Comparison of ENCODE assay signal across 10 mouse cellular contexts in the genomic region with DNA sequence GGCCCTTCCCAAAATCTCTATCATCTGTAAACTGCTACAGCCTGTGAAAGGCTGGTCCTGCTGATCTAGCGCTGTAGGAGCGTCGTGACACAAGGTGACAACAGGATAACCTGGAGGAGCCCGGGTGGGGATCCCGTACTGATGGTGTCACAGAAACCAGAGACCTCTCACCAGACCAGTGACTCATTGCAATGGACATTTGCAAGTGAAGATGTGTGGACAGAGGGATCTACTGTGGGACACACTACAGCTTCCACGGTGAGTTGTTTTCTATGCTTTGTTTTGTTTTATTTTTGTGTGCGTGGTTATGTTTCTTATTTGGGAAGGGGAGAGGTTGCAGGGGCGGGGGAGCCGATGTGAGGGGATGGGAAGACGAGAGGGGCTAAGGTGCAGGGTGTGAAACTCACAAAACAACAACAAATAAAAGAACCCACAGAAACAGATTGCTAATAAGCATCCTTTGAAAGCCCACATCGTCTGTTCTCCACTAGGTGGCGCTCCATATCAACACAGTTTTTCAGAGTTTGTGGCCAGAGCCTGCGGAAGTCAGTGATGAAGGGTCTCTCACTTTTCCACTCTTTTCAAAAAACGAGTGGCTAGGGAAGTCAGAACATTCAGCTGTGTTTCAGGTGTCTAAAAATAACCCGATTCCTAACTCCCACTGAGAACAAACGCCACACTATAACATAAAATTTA.
DNase-seq lines count a peak whose midpoint lies in the region; ATAC-seq and TF ChIP-seq lines count a peak whose summit lies in the region.
"Had no signal": no experiment of that assay in that cellular context is flagged by ENCODE, and none has a peak within 500 bp of the region (broad histone marks: within the 10 kb centered on the region; RNA-seq: fewer than 3 reads in every experiment).

No protein-coding gene starts in this region.

- peak; percentile 39 for TF ChIP-seq CTCF in ES-Bruce4 (IDR thresholded peaks at IDR 0.05; ENCODE audit: low read depth, low read length)

- no peak for TF ChIP-seq EP300 in ES-Bruce4 (IDR thresholded peaks at IDR 0.05; ENCODE audit: insufficient read depth, low read depth, low read length)

- H3K27ac ChIP-seq in heart, embryonic 12.5 days (ENCODE audit: poor library complexity, severe bottlenecking) = no peak overlapping the region
- no peak overlapping the region for H3K27ac ChIP-seq in ES-Bruce4 (ENCODE audit: insufficient read depth, low read length)
- no peak overlapping the region for H3K27ac ChIP-seq in forebrain, embryonic 16.5 days (ENCODE audit: low read length)
- H3K27ac ChIP-seq: limb, embryonic 13.5 days; stomach, embryonic 15.5 days had no signal

- no peak for ATAC-seq in heart, embryonic 12.5 days (ENCODE audit: insufficient number of reproducible peaks, low FRiP score)
- ATAC-seq in forebrain, embryonic 16.5 days = peak; percentile 68

- no peak overlapping the region for H3K4me3 ChIP-seq in heart, embryonic 12.5 days
- no peak overlapping the region for H3K4me3 ChIP-seq in ES-Bruce4 (ENCODE audit: low read depth, low read length)
- no peak overlapping the region for H3K4me3 ChIP-seq in forebrain, embryonic 16.5 days (replicated peaks; ENCODE audit: low read length)
- H3K4me3 ChIP-seq: limb, embryonic 13.5 days; stomach, embryonic 15.5 days had no signal

- H3K9ac ChIP-seq in heart, embryonic 12.5 days = no peak overlapping the region
- no peak overlapping the region for H3K9ac ChIP-seq in ES-Bruce4 (ENCODE audit: low read depth, poor library complexity, severe bottlenecking)
- H3K9ac ChIP-seq in forebrain, embryonic 16.5 days (replicated peaks; ENCODE audit: low read depth, low read length) = no peak overlapping the region
- H3K9ac ChIP-seq: limb, embryonic 13.5 days; stomach, embryonic 15.5 days had no signal

- no peaks in the 10 kb centered on the region for H3K4me1 ChIP-seq in heart, embryonic 12.5 days (replicated peaks)
- H3K4me1 ChIP-seq in ES-Bruce4 (ENCODE audit: control insufficient read depth, insufficient read depth, low read length) = no peaks in the 10 kb centered on the region
- no peaks in the 10 kb centered on the region for H3K4me1 ChIP-seq in forebrain, embryonic 16.5 days (replicated peaks; ENCODE audit: control insufficient read depth, insufficient read depth, low read length)
- H3K4me1 ChIP-seq: limb, embryonic 13.5 days; stomach, embryonic 15.5 days had no signal

- no peaks in the 10 kb centered on the region for H3K9me3 ChIP-seq in heart, embryonic 12.5 days (replicated peaks)
- no peaks in the 10 kb centered on the region for H3K9me3 ChIP-seq in ES-Bruce4 (replicated peaks; ENCODE audit: control insufficient read depth, insufficient read depth, low read length, poor library complexity, severe bottlenecking)
- H3K9me3 ChIP-seq in forebrain, embryonic 16.5 days (ENCODE audit: control insufficient read depth, low read length) = no peaks in the 10 kb centered on the region
- H3K9me3 ChIP-seq: limb, embryonic 13.5 days; stomach, embryonic 15.5 days had no signal

- no peak overlapping the region for H3K4me2 ChIP-seq in heart, embryonic 12.5 days
- no peak overlapping the region for H3K4me2 ChIP-seq in forebrain, embryonic 16.5 days (ENCODE audit: low read length)
- H3K4me2 ChIP-seq: limb, embryonic 13.5 days; stomach, embryonic 15.5 days had no signal

- DNase-seq in heart, adult 8-10 months (ENCODE audit: low spot score) = peak; percentile 7
- DNase-seq in c-Kit-positive CD71-negative TER-119-negative erythroid progenitor cells, embryonic 14.5 days (ENCODE audit: low read depth) = peak; percentile 3
- DNase-seq in layer of hippocampus, adult 18-20 months (ENCODE audit: low spot score in 2 of 2) = peak; percentile 3 to 74
- DNase-seq in lung, postnatal 36 days = peak; percentile 39
- DNase-seq in thymus, postnatal 25 days = peak; percentile 1

- no peaks in the 10 kb centered on the region; the same call in 1 of the 2 replicates for H3K27me3 ChIP-seq in heart, embryonic 12.5 days (replicated peaks)
- no peaks in the 10 kb centered on the region for H3K27me3 ChIP-seq in ES-Bruce4 (ENCODE audit: control insufficient read depth, insufficient read depth, low read length, poor library complexity, severe bottlenecking)
- H3K27me3 ChIP-seq in forebrain, embryonic 16.5 days (replicated peaks; ENCODE audit: control insufficient read depth, insufficient read depth, low read length) = no peaks in the 10 kb centered on the region
- H3K27me3 ChIP-seq: stomach, embryonic 15.5 days had no signal

- WGBS in heart, embryonic 12.5 days = 33% methylated on average over 16 of the region's 16 CpGs
- WGBS in forebrain, embryonic 16.5 days = 40% methylated on average over 16 of the region's 16 CpGs

- no peak for TF ChIP-seq POLR2A in ES-Bruce4 (IDR thresholded peaks at IDR 0.05; ENCODE audit: insufficient read depth, low read length)

- H3K36me3 ChIP-seq in heart, embryonic 12.5 days = no peaks in the 10 kb centered on the region
- no peaks in the 10 kb centered on the region for H3K36me3 ChIP-seq in ES-Bruce4 (ENCODE audit: control insufficient read depth, insufficient read depth, low read length, poor library complexity, severe bottlenecking)
- no peaks in the 10 kb centered on the region for H3K36me3 ChIP-seq in forebrain, embryonic 16.5 days (ENCODE audit: control insufficient read depth, insufficient read depth)
- H3K36me3 ChIP-seq: limb, embryonic 13.5 days; stomach, embryonic 15.5 days had no signal
